Mouse (Mus musculus): Measurements from ENCODE around the gene Fndc5. TPM values are rescaled to one million over a fixed set of nuclear protein-coding genes. Genes with fewer than 3 reads are reported as not detected.

Fndc5 gene
- polyA plus RNA-seq, 1 experiment from 2014 or later: 5.9 TPM

DNA sequence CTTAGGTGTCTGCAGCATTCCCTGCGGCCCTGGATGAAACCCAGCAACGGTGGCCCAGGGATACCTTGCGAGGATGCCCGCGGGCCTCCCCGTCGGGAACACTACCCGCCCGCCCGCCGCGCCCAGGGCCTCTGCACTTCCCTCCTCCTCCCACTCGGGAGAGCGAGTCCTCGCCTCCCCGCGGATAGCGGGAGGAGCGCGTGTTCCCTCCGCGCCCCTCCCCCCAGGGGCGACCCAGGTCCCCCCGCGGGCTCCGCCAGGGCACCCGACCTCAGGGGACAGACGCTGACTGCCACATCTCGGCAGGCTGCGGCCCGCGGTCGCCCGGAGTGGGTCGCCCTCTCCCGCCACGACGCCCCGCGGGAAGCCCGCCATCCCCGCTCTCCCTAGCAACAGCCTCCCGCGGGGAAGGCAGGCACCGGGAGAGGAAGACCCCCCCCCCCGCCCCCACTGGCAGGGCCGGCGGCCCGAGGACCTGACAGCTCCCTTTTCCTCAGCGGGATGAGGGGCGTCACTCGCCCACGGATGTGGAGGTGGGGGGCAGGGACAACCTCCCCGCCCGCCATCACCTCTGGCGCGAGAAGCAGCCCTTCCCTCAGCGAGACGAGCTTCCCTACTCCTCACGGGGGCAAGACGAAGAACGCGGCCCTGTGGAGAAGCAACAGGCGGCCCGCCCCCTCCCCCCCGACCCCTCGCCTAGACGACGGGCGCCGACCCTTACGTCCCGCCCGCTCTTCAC is 52.2 kb downstream of the Fndc5 start:
- H3K4me2 ChIP-seq (ENCODE audit: low read length): peak overlapping the region; percentile 73
- peak overlapping the region; percentile 86 for H3K4me3 ChIP-seq (ENCODE audit: low read depth, low read length)
- peak; percentile 82 for ATAC-seq
- 0% methylated on average over 47 of the region's 74 CpGs for WGBS
- no peaks in the 10 kb centered on the region for H3K36me3 ChIP-seq (ENCODE audit: control insufficient read depth, insufficient read depth, low read length)
- H3K27me3 ChIP-seq (ENCODE audit: control insufficient read depth, insufficient read depth, low read depth, low read length): no peaks in the 10 kb centered on the region
- H3K4me1 ChIP-seq (ENCODE audit: control insufficient read depth, insufficient read depth, low read length): peaks cover 24% of the 10 kb centered on the region
- H3K9me3 ChIP-seq (replicated peaks; ENCODE audit: control insufficient read depth, low read length, poor library complexity, severe bottlenecking): no peaks in the 10 kb centered on the region
- peak overlapping the region; percentile 85 for H3K9ac ChIP-seq (ENCODE audit: low read depth, low read length)
- peak overlapping the region; percentile 83 for H3K27ac ChIP-seq (ENCODE audit: low read length)

DNA sequence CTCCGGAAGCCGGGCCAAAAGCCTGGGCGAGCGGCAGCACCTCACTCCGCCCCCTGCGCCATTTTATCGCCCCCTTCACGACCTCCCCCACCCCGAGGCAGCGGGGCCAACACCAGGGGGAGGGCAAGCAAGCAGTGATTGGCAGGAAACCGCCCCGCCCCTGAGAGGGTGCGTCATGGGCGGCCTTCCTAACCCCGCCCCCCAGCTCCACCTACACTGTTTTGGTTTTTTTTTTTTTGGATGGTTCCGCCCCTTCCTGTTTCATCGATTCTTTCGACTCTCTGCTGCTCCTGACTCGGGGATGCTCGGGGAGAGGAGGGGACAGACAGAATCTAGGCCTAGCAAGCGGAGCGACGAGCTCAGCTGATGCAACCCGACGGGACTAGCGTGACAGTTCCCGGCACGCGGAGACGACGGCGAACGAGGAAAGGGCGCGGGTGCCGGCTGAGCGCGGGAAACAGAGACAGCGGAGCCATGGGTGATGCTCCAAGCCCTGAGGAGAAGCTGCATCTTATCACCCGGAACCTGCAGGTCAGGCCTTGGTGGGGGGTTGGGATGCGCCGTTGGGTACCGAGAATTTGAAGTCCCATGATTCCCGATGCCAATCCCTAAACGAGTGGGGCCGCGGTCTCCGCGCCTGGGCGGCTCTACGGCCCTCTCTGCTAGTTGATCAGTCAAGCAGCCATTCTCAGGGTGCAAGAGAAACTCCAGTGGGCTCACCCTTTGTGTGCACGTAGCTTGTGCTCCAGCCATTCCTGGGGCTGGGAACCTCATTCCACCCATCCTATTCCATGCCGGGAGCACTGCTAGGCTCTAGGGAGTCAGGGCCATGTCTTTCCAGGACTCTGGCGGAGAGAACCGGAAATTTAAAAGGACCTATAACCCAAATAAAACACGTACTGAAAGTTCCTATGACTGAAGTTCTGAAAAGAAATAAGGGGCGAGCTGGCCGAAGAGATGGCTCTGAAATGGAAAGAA is 53.0 kb downstream of the Fndc5 start, which contains the start of the genes S100pbp and Yars:
TSS of gene S100pbp (minus strand) at position 186 of the 978 bp plus-strand sequence.
TSS of gene Yars (plus strand) at position 219 of the 978 bp plus-strand sequence.
- Histone ChIP-seq H3K4me1 (ENCODE audit: control insufficient read depth, insufficient read depth, low read length) (peaks cover 24% of the 10 kb centered on the region), H3K4me3 (ENCODE audit: low read depth, low read length) (peak within 1 kb of the TSS; percentile 86), H3K36me3 (ENCODE audit: control insufficient read depth, insufficient read depth, low read length) (no peaks in the 10 kb centered on the region), H3K27me3 (ENCODE audit: control insufficient read depth, insufficient read depth, low read depth, low read length) (no peaks in the 10 kb centered on the region), H3K9me3 (replicated peaks; ENCODE audit: control insufficient read depth, low read length, poor library complexity, severe bottlenecking) (no peaks in the 10 kb centered on the region), H3K4me2 (ENCODE audit: low read length) (peak within 1 kb of the TSS; percentile 81), H3K9ac (ENCODE audit: low read depth, low read length) (peak within 1 kb of the TSS; percentile 85), H3K27ac (ENCODE audit: low read length) (peak within 1 kb of the TSS; percentile 83)
- WGBS: under 1% methylated on average over 55 of the region's 58 CpGs
- peak; percentile 90 for ATAC-seq

DNA sequence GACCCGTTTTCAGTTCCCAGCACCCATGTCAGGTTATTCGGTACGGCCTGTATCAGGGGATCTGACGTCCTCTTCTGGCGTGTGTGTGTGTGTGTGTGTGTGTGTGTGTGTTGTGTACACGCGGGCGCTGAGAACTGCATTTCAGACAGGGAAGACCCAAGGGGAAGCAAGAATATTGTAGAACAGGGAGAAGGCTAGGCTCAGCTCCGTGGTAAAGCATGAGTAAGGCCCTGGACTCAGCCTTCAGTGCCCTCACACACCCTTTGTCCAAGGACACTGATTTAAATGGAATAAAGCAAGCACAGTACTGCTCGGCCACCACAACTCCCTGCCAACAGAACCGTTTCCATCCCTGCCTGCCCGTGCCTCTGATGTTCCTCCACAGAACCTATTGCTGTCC is 53.7 kb downstream of the Fndc5 start:
- Histone ChIP-seq H3K9ac (ENCODE audit: low read depth, low read length) (peak overlapping the region; percentile 81), H3K36me3 (ENCODE audit: control insufficient read depth, insufficient read depth, low read length) (no peaks in the 10 kb centered on the region)
- no peak for ATAC-seq

DNA sequence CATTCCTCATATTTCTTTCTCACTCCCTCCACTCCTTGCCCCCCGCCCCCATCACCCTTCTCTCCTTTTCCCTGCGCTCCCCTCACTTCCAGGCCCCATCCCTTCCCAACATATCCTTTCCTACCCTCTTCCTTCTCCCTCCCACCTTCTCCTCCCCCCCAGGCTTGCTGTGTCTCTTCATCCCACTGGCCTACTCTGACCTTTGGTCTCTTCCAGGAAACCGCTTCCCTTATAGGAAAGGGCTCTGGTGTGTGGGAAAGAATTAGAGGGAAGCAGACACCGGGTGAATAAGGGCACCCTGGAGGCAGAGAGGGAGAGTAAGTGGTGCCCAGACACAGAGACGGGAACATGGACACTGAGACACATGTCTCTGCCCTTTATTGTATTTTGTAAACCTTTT is 54.9 kb downstream of the Fndc5 start:
- Histone ChIP-seq H3K4me2 (ENCODE audit: low read length) (no peak overlapping the region), H3K9me3 (replicated peaks; ENCODE audit: control insufficient read depth, low read length, poor library complexity, severe bottlenecking) (no peaks in the 10 kb centered on the region), H3K27me3 (ENCODE audit: control insufficient read depth, insufficient read depth, low read depth, low read length) (no peaks in the 10 kb centered on the region), H3K27ac (ENCODE audit: low read length) (no peak overlapping the region), H3K36me3 (ENCODE audit: control insufficient read depth, insufficient read depth, low read length) (no peaks in the 10 kb centered on the region), H3K4me1 (ENCODE audit: control insufficient read depth, insufficient read depth, low read length) (peaks cover 24% of the 10 kb centered on the region), H3K9ac (ENCODE audit: low read depth, low read length) (no peak overlapping the region), H3K4me3 (ENCODE audit: low read depth, low read length) (no peak overlapping the region)
- 79% methylated on average over 5 of the region's 5 CpGs for WGBS
- ATAC-seq: no peak

More for the DNA sequence above, 53.7 kb downstream of the Fndc5 start:
- Histone ChIP-seq H3K4me2 (ENCODE audit: low read length) (peak overlapping the region; percentile 81), H3K27ac (ENCODE audit: low read length) (peak overlapping the region; percentile 82; the same call in 1 of the 2 replicates), H3K9me3 (replicated peaks; ENCODE audit: control insufficient read depth, low read length, poor library complexity, severe bottlenecking) (no peaks in the 10 kb centered on the region), H3K27me3 (ENCODE audit: control insufficient read depth, insufficient read depth, low read depth, low read length) (no peaks in the 10 kb centered on the region), H3K4me1 (ENCODE audit: control insufficient read depth, insufficient read depth, low read length) (peaks cover 24% of the 10 kb centered on the region), H3K4me3 (ENCODE audit: low read depth, low read length) (peak overlapping the region; percentile 86)
- WGBS: 4% methylated on average over 12 of the region's 12 CpGs

Other genes starting within 250 kb of the Fndc5 start
- 16.6 and 20.2 TPM in 2 replicates for gene Azin2, start 174.6 kb upstream of the Fndc5 start, polyA plus RNA-seq (2015; fragmentation: Nextera tagmentation; extraction: Ambion mirVana)
- 81.6 and 81.7 TPM in 2 replicates for gene Ak2, start 145.0 kb upstream of the Fndc5 start, polyA plus RNA-seq (2015; fragmentation: Nextera tagmentation; extraction: Ambion mirVana)
- 31.4 and 37.5 TPM in 2 replicates for gene Rnf19b, start 78.7 kb upstream of the Fndc5 start, polyA plus RNA-seq (2015; fragmentation: Nextera tagmentation; extraction: Ambion mirVana)
- not detected in 2 replicates for gene Tmem54, start 31.5 kb upstream of the Fndc5 start, polyA plus RNA-seq (2015; fragmentation: Nextera tagmentation; extraction: Ambion mirVana)
- 85.5 and 130 TPM in 2 replicates for gene Hpca, start 15.0 kb upstream of the Fndc5 start, polyA plus RNA-seq (2015; fragmentation: Nextera tagmentation; extraction: Ambion mirVana)
- gene S100pbp, start 52.7 kb downstream of the Fndc5 start, polyA plus RNA-seq (2015; fragmentation: Nextera tagmentation; extraction: Ambion mirVana): 27.0 and 28.0 TPM in 2 replicates
- gene Yars, start 52.8 kb downstream of the Fndc5 start, polyA plus RNA-seq (2015; fragmentation: Nextera tagmentation; extraction: Ambion mirVana): 111 and 116 TPM in 2 replicates
- 6.7 and 8.2 TPM in 2 replicates for gene C77080, start 124.4 kb downstream of the Fndc5 start, polyA plus RNA-seq (2015; fragmentation: Nextera tagmentation; extraction: Ambion mirVana)
- gene Sync, start 150.6 kb downstream of the Fndc5 start, polyA plus RNA-seq (2015; fragmentation: Nextera tagmentation; extraction: Ambion mirVana): 0.63 and 0.85 TPM in 2 replicates
- gene Rbbp4, start 198.4 kb downstream of the Fndc5 start, polyA plus RNA-seq (2015; fragmentation: Nextera tagmentation; extraction: Ambion mirVana): 267 and 295 TPM in 2 replicates
- 15.1 and 17.7 TPM in 2 replicates for gene Zbtb8os, start 198.7 kb downstream of the Fndc5 start, polyA plus RNA-seq (2015; fragmentation: Nextera tagmentation; extraction: Ambion mirVana)
- 23.2 and 23.4 TPM in 2 replicates for gene Zbtb8a, start 241.1 kb downstream of the Fndc5 start, polyA plus RNA-seq (2015; fragmentation: Nextera tagmentation; extraction: Ambion mirVana)

Measured in midbrain, embryonic 16.5 days (tissue).